Mouse (Mus musculus): ENCODE data around the gene Pbx2. TPM values are rescaled to one million over a fixed set of nuclear protein-coding genes. Genes with fewer than 3 reads are reported as not detected.

The Pbx2 gene
- polyA plus RNA-seq, 1 experiment from 2014 or later, result 3.2 TPM

- ATAC-seq (ENCODE audit: low read depth), result peak; percentile 65
- no peaks in the 10 kb centered on the region for H3K9me3 ChIP-seq (replicated peaks; ENCODE audit: control insufficient read depth, low read length)
- H3K27ac ChIP-seq (ENCODE audit: low read length), result peak overlapping the region; percentile 89
- peak overlapping the region; percentile 100 for H3K4me2 ChIP-seq (ENCODE audit: low read depth, low read length)
- H3K4me3 ChIP-seq (ENCODE audit: low read depth, low read length), result peak overlapping the region; percentile 83
- peaks cover 63% of the 10 kb centered on the region for H3K4me1 ChIP-seq (ENCODE audit: control insufficient read depth, low read depth, low read length)
- under 1% methylated on average over 21 of the region's 35 CpGs for WGBS (ENCODE audit: insufficient replicate concordance)
- H3K9ac ChIP-seq (ENCODE audit: low read depth, low read length), result peak overlapping the region; percentile 95
- no peaks in the 10 kb centered on the region for H3K27me3 ChIP-seq (ENCODE audit: control insufficient read depth, insufficient read depth, low read depth, low read length)
- peaks cover 10% of the 10 kb centered on the region for H3K36me3 ChIP-seq (ENCODE audit: control insufficient read depth, insufficient read depth)
Measured at GRCm38 (mm10) chr17:34591994-34592375, 919 bp downstream of the Pbx2 start.

GRCm38 (mm10) chr17:34592581-34593549, 1.8 kb downstream of the Pbx2 start:
- ATAC-seq (ENCODE audit: low read depth), result no peak; the same call in 1 of the 2 replicates
- Histone ChIP-seq H3K27me3 (ENCODE audit: control insufficient read depth, insufficient read depth, low read depth, low read length) (no peaks in the 10 kb centered on the region), H3K9ac (ENCODE audit: low read depth, low read length) (peak overlapping the region; percentile 95), H3K27ac (ENCODE audit: low read length) (peak overlapping the region; percentile 89), H3K36me3 (ENCODE audit: control insufficient read depth, insufficient read depth) (peaks cover 10% of the 10 kb centered on the region), H3K4me2 (ENCODE audit: low read depth, low read length) (peak overlapping the region; percentile 100), H3K4me3 (ENCODE audit: low read depth, low read length) (peak overlapping the region; percentile 83), H3K4me1 (ENCODE audit: control insufficient read depth, low read depth, low read length) (peaks cover 67% of the 10 kb centered on the region), H3K9me3 (replicated peaks; ENCODE audit: control insufficient read depth, low read length) (no peaks in the 10 kb centered on the region)
- WGBS (ENCODE audit: insufficient replicate concordance), result 3% methylated on average over 31 of the region's 32 CpGs

- 64% methylated on average over 34 of the region's 34 CpGs for WGBS (ENCODE audit: insufficient replicate concordance)
- Histone ChIP-seq H3K27ac (ENCODE audit: low read length) (0 out of 2 replicates have a peak overlapping the region, but pooled peaks have one; percentile 34), H3K36me3 (ENCODE audit: control insufficient read depth, insufficient read depth) (peaks cover 10% of the 10 kb centered on the region), H3K9ac (ENCODE audit: low read depth, low read length) (peak overlapping the region; percentile 95; the same call in 1 of the 2 replicates), H3K4me2 (ENCODE audit: low read depth, low read length) (peak overlapping the region; percentile 100), H3K27me3 (ENCODE audit: control insufficient read depth, insufficient read depth, low read depth, low read length) (no peaks in the 10 kb centered on the region), H3K4me3 (ENCODE audit: low read depth, low read length) (peak overlapping the region; percentile 83), H3K9me3 (replicated peaks; ENCODE audit: control insufficient read depth, low read length) (no peaks in the 10 kb centered on the region), H3K4me1 (ENCODE audit: control insufficient read depth, low read depth, low read length) (peaks cover 56% of the 10 kb centered on the region)
- no peak for ATAC-seq (ENCODE audit: low read depth)
Measured at GRCm38 (mm10) chr17:34593752-34594525, 2.9 kb downstream of the Pbx2 start.

DNA sequence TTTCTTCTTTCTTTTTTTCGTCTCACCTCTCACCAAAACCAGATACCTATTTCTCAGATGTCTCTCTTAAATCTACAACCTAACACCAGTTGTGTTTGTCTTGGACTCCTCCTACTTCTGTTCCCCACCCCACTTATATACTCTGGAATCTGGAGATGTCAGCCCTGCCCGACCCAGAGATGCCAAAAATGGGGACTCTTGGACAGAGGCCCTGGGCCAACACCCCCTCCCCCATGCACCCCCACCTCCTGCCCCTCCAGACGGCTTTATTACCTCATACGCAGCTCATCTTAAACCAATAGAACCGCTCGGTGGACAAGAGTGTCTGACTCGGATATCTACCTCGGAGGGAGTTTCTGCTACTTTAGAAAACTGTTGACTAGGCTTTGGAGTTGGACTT, 5.0 kb downstream of the Pbx2 start:
- Histone ChIP-seq H3K36me3 (ENCODE audit: control insufficient read depth, insufficient read depth) (peaks cover 19% of the 10 kb centered on the region), H3K27me3 (ENCODE audit: control insufficient read depth, insufficient read depth, low read depth, low read length) (no peaks in the 10 kb centered on the region), H3K9me3 (replicated peaks; ENCODE audit: control insufficient read depth, low read length) (no peaks in the 10 kb centered on the region), H3K4me3 (ENCODE audit: low read depth, low read length) (no peak overlapping the region), H3K4me2 (ENCODE audit: low read depth, low read length) (no peak overlapping the region), H3K4me1 (ENCODE audit: control insufficient read depth, low read depth, low read length) (peaks cover 41% of the 10 kb centered on the region), H3K27ac (ENCODE audit: low read length) (no peak overlapping the region), H3K9ac (ENCODE audit: low read depth, low read length) (no peak overlapping the region)
- no peak for ATAC-seq (ENCODE audit: low read depth)
- 66% methylated on average over 8 of the region's 8 CpGs for WGBS (ENCODE audit: insufficient replicate concordance)

DNA sequence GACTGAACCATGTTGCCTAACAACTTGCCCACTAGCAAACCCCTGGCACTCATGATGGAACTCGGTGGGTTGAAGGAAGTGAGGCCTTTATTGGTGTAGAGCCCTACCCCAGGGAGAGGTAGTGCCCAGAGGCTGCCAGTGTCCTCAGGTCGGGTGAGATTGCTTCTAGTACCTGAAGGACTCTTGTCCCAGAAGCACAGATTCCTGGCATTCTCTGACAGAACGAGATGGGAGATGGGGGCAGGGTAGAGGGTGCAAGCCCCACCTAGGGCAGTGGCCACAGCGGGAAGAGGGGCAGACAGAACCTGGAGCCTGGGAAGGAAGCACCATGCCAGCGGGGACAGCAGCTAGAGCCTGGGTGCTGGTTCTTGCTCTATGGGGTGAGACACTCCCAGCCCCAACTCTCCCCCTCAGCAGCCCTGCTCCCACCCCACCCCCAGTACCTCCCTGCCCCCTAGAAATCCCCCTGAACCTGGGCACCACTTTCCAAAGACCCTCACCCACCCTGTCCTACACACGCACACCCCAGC, 6.6 kb downstream of the Pbx2 start, which contains the start of gene Ager:
Gene Ager (plus strand): TSS at position 297 of the 530 bp plus-strand sequence.
- no peak for ATAC-seq (ENCODE audit: low read depth)
- H3K36me3 ChIP-seq (ENCODE audit: control insufficient read depth, insufficient read depth), result peaks cover 19% of the 10 kb centered on the region
- 26% methylated on average over 6 of the region's 6 CpGs for WGBS (ENCODE audit: insufficient replicate concordance)
- no peak within 1 kb of the TSS for H3K4me3 ChIP-seq (ENCODE audit: low read depth, low read length)
- H3K27ac ChIP-seq (ENCODE audit: low read length), result no peak within 1 kb of the TSS
- no peaks in the 10 kb centered on the region for H3K27me3 ChIP-seq (ENCODE audit: control insufficient read depth, insufficient read depth, low read depth, low read length)
- no peak within 1 kb of the TSS for H3K9ac ChIP-seq (ENCODE audit: low read depth, low read length)
- H3K4me1 ChIP-seq (ENCODE audit: control insufficient read depth, low read depth, low read length), result peaks cover 39% of the 10 kb centered on the region
- H3K9me3 ChIP-seq (replicated peaks; ENCODE audit: control insufficient read depth, low read length), result no peaks in the 10 kb centered on the region
- H3K4me2 ChIP-seq (ENCODE audit: low read depth, low read length), result no peak within 1 kb of the TSS

- ATAC-seq (ENCODE audit: low read depth), result no peak
- Histone ChIP-seq H3K9ac (ENCODE audit: low read depth, low read length) (no peak overlapping the region), H3K36me3 (ENCODE audit: control insufficient read depth, insufficient read depth) (peaks cover 16% of the 10 kb centered on the region), H3K27ac (ENCODE audit: low read length) (no peak overlapping the region), H3K27me3 (ENCODE audit: control insufficient read depth, insufficient read depth, low read depth, low read length) (no peaks in the 10 kb centered on the region), H3K4me3 (ENCODE audit: low read depth, low read length) (no peak overlapping the region), H3K4me1 (ENCODE audit: control insufficient read depth, low read depth, low read length) (peaks cover 32% of the 10 kb centered on the region), H3K4me2 (ENCODE audit: low read depth, low read length) (no peak overlapping the region), H3K9me3 (replicated peaks; ENCODE audit: control insufficient read depth, low read length) (no peaks in the 10 kb centered on the region)
- WGBS (ENCODE audit: insufficient replicate concordance), result 67% methylated on average over 9 of the region's 9 CpGs
Measured at GRCm38 (mm10) chr17:34599891-34600290, 8.8 kb downstream of the Pbx2 start.

- Histone ChIP-seq H3K27ac (ENCODE audit: low read length) (no peak overlapping the region), H3K9ac (ENCODE audit: low read depth, low read length) (no peak overlapping the region), H3K4me1 (ENCODE audit: control insufficient read depth, low read depth, low read length) (peaks cover 39% of the 10 kb centered on the region), H3K4me3 (ENCODE audit: low read depth, low read length) (no peak overlapping the region), H3K4me2 (ENCODE audit: low read depth, low read length) (no peak overlapping the region), H3K9me3 (replicated peaks; ENCODE audit: control insufficient read depth, low read length) (no peaks in the 10 kb centered on the region), H3K36me3 (ENCODE audit: control insufficient read depth, insufficient read depth) (peaks cover 8% of the 10 kb centered on the region), H3K27me3 (ENCODE audit: control insufficient read depth, insufficient read depth, low read depth, low read length) (no peaks in the 10 kb centered on the region)
- WGBS (ENCODE audit: insufficient replicate concordance), result 85% methylated on average over 12 of the region's 12 CpGs
- ATAC-seq (ENCODE audit: low read depth), result no peak
Measured at GRCm38 (mm10) chr17:34601796-34602195, 10.7 kb downstream of the Pbx2 start.

DNA sequence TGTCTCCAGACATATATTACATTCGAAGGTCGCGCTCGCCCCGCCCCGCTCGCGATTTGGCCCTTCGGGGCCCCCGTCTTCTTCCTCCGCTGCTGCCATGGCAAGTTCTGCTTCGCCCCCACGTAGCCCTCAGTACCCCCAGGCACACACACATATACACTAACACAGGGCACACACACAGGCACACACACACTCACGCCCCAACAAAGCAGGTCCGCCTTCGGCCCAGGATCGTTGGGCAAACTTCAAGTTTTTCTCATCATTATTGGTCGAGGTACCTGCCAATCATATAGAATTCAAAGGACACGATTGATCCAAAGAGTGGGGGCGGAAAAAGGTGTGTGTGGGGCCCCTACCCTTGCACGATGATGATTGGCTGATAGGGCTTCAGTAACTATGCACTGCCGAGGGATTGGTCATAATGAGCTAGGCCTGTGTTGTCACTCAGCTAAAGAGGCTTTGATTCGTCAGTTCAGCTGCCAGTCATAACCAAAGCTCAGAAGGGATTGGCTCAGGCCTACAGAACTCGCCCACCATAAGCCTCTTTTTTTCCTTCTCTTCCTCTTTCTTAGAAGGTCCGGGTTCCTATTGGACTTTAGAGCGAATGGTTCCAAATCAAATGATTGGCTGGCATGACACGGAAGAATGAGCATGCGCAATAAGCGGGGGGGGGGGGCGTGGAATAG, 12.5 kb downstream of the Pbx2 start, which contains the start of gene Rnf5:
Gene Rnf5 (minus strand): TSS at position 316 of the 686 bp plus-strand sequence.
- Histone ChIP-seq H3K4me2 (ENCODE audit: low read depth, low read length) (peak within 1 kb of the TSS; percentile 89), H3K9ac (ENCODE audit: low read depth, low read length) (peak within 1 kb of the TSS; percentile 82), H3K9me3 (replicated peaks; ENCODE audit: control insufficient read depth, low read length) (no peaks in the 10 kb centered on the region), H3K27me3 (ENCODE audit: control insufficient read depth, insufficient read depth, low read depth, low read length) (no peaks in the 10 kb centered on the region), H3K36me3 (ENCODE audit: control insufficient read depth, insufficient read depth) (peaks cover 8% of the 10 kb centered on the region), H3K4me3 (ENCODE audit: low read depth, low read length) (peak within 1 kb of the TSS; percentile 77), H3K27ac (ENCODE audit: low read length) (peak within 1 kb of the TSS; percentile 88), H3K4me1 (ENCODE audit: control insufficient read depth, low read depth, low read length) (peaks cover 46% of the 10 kb centered on the region)
- under 1% methylated on average over 30 of the region's 30 CpGs for WGBS (ENCODE audit: insufficient replicate concordance)
- peak; percentile 89 for ATAC-seq (ENCODE audit: low read depth)

All from liver, embryonic 16.5 days (tissue).